Mouse (Mus musculus) bone marrow, adult 2 months (tissue): ENCODE data around the gene Grrp1. TPM values are rescaled to one million over a fixed set of nuclear protein-coding genes. Genes with fewer than 3 reads are reported as not detected.
"Not testable (repeated sequence)": the region's sequence is repeated elsewhere in the genome, so short reads cannot be mapped to it uniquely, and the experiment has no call there.

Experiments used
- H3K27ac ChIP-seq: fragments of 200-500 bp; 2 replicates; pipeline ENCODE4 v1.5.1; 2012; ENCODE audit warnings: low read depth, mild to moderate bottlenecking, control low read depth, inconsistent platforms, low read length; ENCODE audit not compliant: control insufficient read depth, poor library complexity, insufficient read depth
- H3K4me1 ChIP-seq: fragments of 200-500 bp; 2 replicates; pipeline ENCODE4 v1.6.1; 2011; ENCODE audit warnings: low read length; ENCODE audit not compliant: control insufficient read depth, insufficient read depth
- H3K4me3 ChIP-seq: fragments of 200-500 bp; replicated peaks from 2 replicates; pipeline ENCODE3; 2011; ENCODE audit warnings: mild to moderate bottlenecking, low read depth, low read length, control low read depth; ENCODE audit not compliant: control insufficient read depth
- CTCF ChIP-seq: fragments of 200-500 bp; IDR thresholded peaks from 2 replicates; pipeline ENCODE4 v1.5.1; 2011; ENCODE audit warnings: low read length, control low read depth; ENCODE audit not compliant: control insufficient read depth, insufficient read depth
- POLR2A ChIP-seq: fragments of 200-500 bp; IDR thresholded peaks from 2 replicates; pipeline ENCODE4 v1.6.1; 2011; ENCODE audit warnings: low read depth, mild to moderate bottlenecking, control low read depth, low read length, borderline replicate concordance; ENCODE audit not compliant: control insufficient read depth
- WGBS: fragments of 180-500 bp; shearing (Covaris S2); methylation state at CpG from one replicate; pipeline ENCODE4 v1.1.7; 2018; 5-methylcytosine and 5-hydroxymethylcytosine counted together
- polyA plus RNA-seq: library from polyadenylated mRNA; stranded (reverse); fragments of >200 nt; gene quantifications from 2 replicates; pipeline ENCODE4 v1.2.4, GENCODE M21; 2011; ENCODE audit warnings: low replicate concordance; ENCODE audit not compliant: missing spikeins, insufficient read depth, insufficient read length

Gene Grrp1
- 5.2 and 7.5 TPM in 2 replicates for polyA plus RNA-seq

DNA sequence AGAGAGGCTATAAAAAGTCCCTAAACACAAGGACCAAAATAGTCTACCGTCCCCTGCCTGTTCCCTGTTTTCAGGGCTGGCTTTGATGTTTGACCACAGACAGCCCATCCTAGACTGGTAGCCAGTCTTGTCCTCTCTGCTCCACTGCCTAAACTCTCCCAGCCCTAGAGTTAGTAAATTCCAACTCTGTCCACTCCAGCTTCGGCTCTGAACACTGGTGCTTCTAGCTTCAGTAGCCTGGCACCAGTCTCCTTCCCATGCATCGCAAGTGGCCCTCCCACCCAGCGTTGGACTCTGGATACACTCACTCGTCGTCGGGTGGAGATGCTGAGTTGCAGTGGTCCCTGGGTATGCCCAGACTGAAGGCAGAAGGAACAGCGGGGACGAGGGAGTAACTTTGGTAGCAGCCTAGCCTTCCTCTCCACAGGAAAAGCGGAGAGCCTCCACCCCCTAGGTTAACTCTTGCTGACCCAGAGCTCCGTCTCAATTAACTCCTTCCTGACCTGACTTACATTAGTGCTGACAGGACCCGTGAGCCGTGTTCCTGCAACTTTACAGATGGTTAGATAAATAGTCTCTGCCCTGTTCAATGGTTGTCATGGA, at the start of gene Grrp1:
Gene Grrp1 (minus strand): TSS at position 385 of the 603 bp plus-strand sequence.
- TF ChIP-seq POLR2A (no peak), CTCF (no peak)
- Histone ChIP-seq H3K27ac (no peak within 1 kb of the TSS), H3K4me3 (no peak within 1 kb of the TSS), H3K4me1 (no peaks in the 10 kb centered on the region)
- 19% methylated on average over 13 of the region's 13 CpGs for WGBS

GRCm38 (mm10) chr4:134302084-134302483, 48.2 kb upstream of the Grrp1 start:
- WGBS, result 78% methylated on average over 5 of the region's 5 CpGs
- Histone ChIP-seq H3K4me3 (no peak overlapping the region), H3K27ac (no peak overlapping the region), H3K4me1 (no peaks in the 10 kb centered on the region; the same call in 1 of the 2 replicates)
- no peak for TF ChIP-seq POLR2A
- no peak for TF ChIP-seq CTCF

DNA sequence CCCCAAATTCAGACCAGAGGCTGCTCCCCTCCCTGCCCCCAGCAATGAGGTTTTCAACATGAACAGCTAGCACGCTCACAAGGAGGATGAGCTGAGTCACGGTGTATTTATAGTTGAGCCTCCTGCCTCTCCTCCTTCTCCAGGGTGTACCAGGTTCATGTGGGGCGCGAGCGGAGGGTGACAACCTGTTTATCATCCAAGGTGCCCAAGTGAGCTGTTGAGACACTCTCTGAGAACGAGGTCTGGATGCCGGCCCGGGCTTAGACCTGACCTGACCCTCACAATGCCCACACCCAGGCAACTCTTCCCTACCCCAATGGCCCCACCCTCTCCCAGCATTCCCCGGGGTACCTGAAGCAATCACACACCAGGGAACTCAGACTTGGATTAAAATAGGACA, 46.4 kb upstream of the Grrp1 start:
- Histone ChIP-seq H3K4me3 (no peak overlapping the region), H3K4me1 (no peaks in the 10 kb centered on the region; the same call in 1 of the 2 replicates), H3K27ac (no peak overlapping the region)
- whole genome bisulfite sequencing, result 8% methylated on average over 9 of the region's 9 CpGs
- TF ChIP-seq CTCF (no peak), POLR2A (no peak)

DNA sequence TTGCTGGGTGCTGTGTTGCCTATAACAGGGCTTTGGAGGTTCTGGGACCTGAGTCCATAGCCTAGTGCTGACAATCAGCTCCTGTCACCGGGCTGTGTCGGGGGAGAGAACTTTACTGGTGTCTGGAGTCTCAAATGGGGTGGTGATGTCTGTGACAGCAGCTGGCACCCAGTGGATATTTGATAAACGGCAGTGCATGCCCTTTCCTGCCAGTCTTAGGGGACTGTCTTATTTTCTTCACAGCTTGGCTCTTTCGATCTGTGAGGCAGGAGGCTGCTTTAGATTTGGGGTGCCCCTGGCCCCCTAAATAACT, 45.5 kb upstream of the Grrp1 start:
- Histone ChIP-seq H3K27ac (no peak overlapping the region), H3K4me3 (no peak overlapping the region), H3K4me1 (no peaks in the 10 kb centered on the region; the same call in 1 of the 2 replicates)
- 21% methylated on average over 4 of the region's 4 CpGs for WGBS
- no peak for TF ChIP-seq POLR2A
- TF ChIP-seq CTCF, result no peak

DNA sequence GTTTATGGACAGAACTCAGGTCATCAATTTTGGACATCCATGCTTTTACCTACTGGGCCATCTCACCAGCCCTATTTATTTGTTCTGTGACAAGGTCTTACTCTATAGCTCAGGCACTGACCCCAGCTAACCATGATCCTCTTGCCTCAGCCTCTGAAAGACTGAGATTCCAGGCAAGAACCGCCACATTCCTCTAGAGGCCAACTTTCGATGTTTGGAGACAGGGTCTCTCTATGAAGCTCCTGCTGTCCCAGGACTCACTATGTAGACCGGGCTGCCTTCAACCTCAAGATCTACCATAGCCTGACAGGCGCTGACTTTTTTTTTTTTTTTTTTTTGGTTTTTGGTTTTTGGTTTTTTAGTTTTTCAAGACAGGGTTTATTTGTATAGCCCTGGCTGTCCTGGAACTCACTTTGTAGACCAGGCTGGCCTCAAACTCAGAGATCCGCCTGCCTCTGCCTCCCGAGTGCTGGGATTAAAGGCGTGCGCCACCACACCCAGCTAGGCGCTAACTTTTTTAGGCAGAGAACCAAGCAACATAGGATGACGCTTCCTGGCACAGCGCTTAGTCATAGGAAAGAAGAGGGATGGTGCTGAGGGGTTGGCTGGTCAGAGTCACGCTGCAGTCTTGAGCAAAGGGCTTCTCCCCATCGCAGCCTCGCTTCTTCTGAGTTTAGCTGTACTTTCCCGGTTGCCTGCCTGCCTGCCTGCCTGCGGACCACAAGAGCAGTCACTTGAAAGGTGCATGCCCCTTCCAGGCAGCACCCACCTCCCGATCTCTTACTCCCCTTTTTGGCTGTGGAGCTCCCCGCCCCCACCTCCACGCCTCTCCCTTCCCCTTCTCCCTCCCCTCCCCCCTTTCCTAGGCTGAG, 45.0 kb upstream of the Grrp1 start:
- H3K4me1 ChIP-seq, result no peaks in the 10 kb centered on the region; the same call in 1 of the 2 replicates
- WGBS, result 67% methylated on average over 19 of the region's 19 CpGs
- no peak for TF ChIP-seq CTCF
- TF ChIP-seq POLR2A, result no peak
- no peak overlapping the region for H3K27ac ChIP-seq
- no peak overlapping the region for H3K4me3 ChIP-seq

GRCm38 (mm10) chr4:134297369-134297768, 43.5 kb upstream of the Grrp1 start:
- Histone ChIP-seq H3K4me1 (no peaks in the 10 kb centered on the region; the same call in 1 of the 2 replicates), H3K27ac (no peak overlapping the region), H3K4me3 (no peak overlapping the region)
- TF ChIP-seq POLR2A (no peak), CTCF (no peak)
- 93% methylated on average over 8 of the region's 8 CpGs for WGBS

DNA sequence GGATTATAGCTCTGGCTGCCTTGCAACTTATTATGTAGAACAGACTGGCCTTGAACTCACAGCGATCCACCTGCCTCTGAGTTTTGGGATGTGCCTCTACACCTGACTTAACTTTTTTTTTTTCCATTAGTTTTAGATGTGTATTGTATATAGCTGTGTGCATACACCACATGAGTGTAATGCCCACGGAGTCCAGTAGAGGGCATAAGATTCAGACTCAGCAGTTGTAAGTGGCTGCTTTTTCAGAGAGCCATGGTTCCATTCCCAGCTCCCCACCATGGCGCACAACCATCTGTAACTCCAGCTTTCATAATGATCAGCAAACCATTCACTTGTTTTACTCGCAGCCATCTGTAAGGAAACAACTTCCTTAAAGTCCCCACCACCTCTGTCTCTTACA, 42.6 kb upstream of the Grrp1 start:
- 87% methylated on average over 4 of the region's 4 CpGs for WGBS
- H3K27ac ChIP-seq, result no peak overlapping the region
- no peak overlapping the region for H3K4me3 ChIP-seq
- no peaks in the 10 kb centered on the region; the same call in 1 of the 2 replicates for H3K4me1 ChIP-seq
- TF ChIP-seq POLR2A (no peak), CTCF (no peak)

GRCm38 (mm10) chr4:134296096-134296495, 42.2 kb upstream of the Grrp1 start:
- not testable (repeated sequence) for H3K27ac ChIP-seq, H3K4me1 ChIP-seq, H3K4me3 ChIP-seq
- WGBS, result 88% methylated on average over 4 of the region's 4 CpGs

DNA sequence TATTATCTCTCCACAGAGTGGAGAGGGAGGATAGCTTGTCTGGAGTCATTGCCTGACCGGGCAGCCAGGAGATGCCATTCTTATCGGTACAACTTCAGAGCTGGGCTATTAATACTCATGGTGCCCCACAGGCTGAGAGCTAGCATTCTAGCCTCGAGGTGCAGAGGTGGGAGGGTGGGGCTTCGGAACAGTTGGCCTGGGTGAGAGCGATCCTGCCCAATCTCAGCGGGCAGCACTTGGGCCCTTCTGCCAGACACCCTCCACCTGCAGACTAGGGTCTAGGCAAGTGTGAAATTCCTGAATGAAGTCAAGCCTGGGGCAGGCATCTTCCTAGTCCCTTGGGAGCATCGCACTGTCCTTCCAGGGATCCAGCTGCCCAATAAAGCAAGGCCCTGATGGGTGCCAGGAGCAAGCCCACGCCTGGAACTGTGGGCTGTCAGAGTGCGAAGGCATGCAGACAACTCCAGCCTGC, 39.8 kb upstream of the Grrp1 start:
- TF ChIP-seq POLR2A (no peak), CTCF (no peak)
- Histone ChIP-seq H3K4me3 (no peak overlapping the region), H3K27ac (no peak overlapping the region), H3K4me1 (no peaks in the 10 kb centered on the region; the same call in 1 of the 2 replicates)
- WGBS, result 52% methylated on average over 9 of the region's 9 CpGs
